Mouse (Mus musculus): ENCODE data around the gene Lrrc7.

Gene Lrrc7

GRCm38 (mm10) chr3:158068613-158069263 is 493.3 kb downstream of the Lrrc7 start:
- DNase-seq (ENCODE audit: low spot score): no peak

GRCm38 (mm10) chr3:158067916-158068315 is 494.1 kb downstream of the Lrrc7 start:
- no peak for DNase-seq (ENCODE audit: low spot score)

GRCm38 (mm10) chr3:158065256-158065655 is 496.8 kb downstream of the Lrrc7 start:
- no peak for DNase-seq (ENCODE audit: low spot score)

- DNase-seq (ENCODE audit: low spot score): no peak
These were observed 500.1 kb downstream of the Lrrc7 start for GRCm38 (mm10) chr3:158061811-158062523.

- DNase-seq (ENCODE audit: low spot score): no peak
These were observed 501.3 kb downstream of the Lrrc7 start for GRCm38 (mm10) chr3:158060621-158061291.

GRCm38 (mm10) chr3:158049508-158049907 is 512.5 kb downstream of the Lrrc7 start:
- no peak for DNase-seq (ENCODE audit: low spot score)

GRCm38 (mm10) chr3:158040755-158041154 is 521.3 kb downstream of the Lrrc7 start:
- no peak for DNase-seq (ENCODE audit: low spot score)

- no peak for DNase-seq (ENCODE audit: low spot score)
These were observed 523.9 kb downstream of the Lrrc7 start for GRCm38 (mm10) chr3:158038106-158038505.

- DNase-seq (ENCODE audit: low spot score): peak; percentile 91
These were observed 525.6 kb downstream of the Lrrc7 start, which contains the start of the genes Srsf11 and Lrrc40 for GRCm38 (mm10) chr3:158036329-158036988. Gene Srsf11, minus strand, starts transcription at chr3:158036639. Gene Lrrc40, plus strand, starts transcription at chr3:158036662.

- no peak for DNase-seq (ENCODE audit: low spot score)
These were observed 526.2 kb downstream of the Lrrc7 start for GRCm38 (mm10) chr3:158035866-158036265.
